Mouse (Mus musculus) brain, embryonic 14.5 days (tissue): ENCODE data around the gene Ms4a4a.

Experiments
- CTCF ChIP-seq: fragments of 200-500 bp; IDR thresholded peaks from 2 replicates; pipeline ENCODE4 v1.5.1; 2012; ENCODE audit warnings: inconsistent platforms, mild to moderate bottlenecking, moderate library complexity, borderline replicate concordance; ENCODE audit not compliant: insufficient read depth, insufficient read length; ENCODE audit errors: extremely low read depth
- POLR2A ChIP-seq: fragments of 200-500 bp; IDR thresholded peaks from 2 replicates; pipeline ENCODE4 v1.6.1; 2012; ENCODE audit warnings: mild to moderate bottlenecking, inconsistent platforms, borderline replicate concordance; ENCODE audit not compliant: poor library complexity, insufficient read depth, insufficient read length, severe bottlenecking; ENCODE audit errors: extremely low read depth

GRCm38 (mm10) chr19:11395769-11396168 is 20.4 kb downstream of the Ms4a4a start:
- TF ChIP-seq POLR2A = no peak
- TF ChIP-seq CTCF = no peak
